Mouse (Mus musculus): Measurements from ENCODE around the gene 1700093K21Rik. TPM values are rescaled to one million over a fixed set of nuclear protein-coding genes. Genes with fewer than 3 reads are reported as not detected.
A peak's percentile ranks its signal among the peaks of the same experiment; 100 is the strongest.
"Not testable (repeated sequence)": the region's sequence is repeated elsewhere in the genome, so short reads cannot be mapped to it uniquely, and the experiment has no call there.

1700093K21Rik gene
- not detected in 2 replicates for polyA plus RNA-seq (2012; rRNA removed)

DNA sequence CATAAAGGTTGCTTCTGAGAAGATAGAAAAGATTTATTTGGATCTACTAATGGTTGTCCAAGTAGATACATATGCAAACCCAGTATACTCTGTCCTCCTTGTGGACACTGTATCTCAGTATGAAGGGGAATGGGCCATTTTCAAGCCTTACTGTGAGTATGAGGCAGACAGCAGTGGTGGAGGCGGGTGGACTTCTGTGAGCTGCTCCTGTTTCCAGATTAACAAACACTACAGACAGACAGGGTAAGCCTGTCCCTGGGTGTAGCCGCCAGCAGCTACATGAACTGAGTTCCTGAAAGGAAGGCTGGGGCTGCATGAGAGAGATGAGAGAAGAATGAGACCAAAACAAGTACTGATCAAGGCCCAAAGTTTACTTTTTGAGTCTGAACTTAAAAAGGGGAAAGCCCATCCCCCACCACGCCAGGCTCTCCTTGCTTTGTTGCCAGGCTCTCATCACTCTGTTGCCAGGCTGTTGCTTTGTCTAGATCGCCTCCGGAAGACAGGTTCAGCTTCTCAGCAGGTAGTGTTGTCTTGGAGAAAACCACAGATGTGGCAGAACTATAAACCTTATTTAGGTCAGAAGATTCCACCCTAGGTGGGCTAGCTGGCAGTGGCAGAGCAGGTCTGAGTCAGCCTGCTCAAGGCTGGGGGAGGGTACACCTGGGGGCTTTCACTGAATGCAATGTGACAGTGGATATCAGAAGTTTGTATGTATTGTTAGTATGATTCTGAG lies at the start of gene 1700093K21Rik:
Gene 1700093K21Rik, minus strand, starts transcription at position 683 of the 733 bp plus-strand sequence.
- no peak for DNase-seq (ENCODE audit: low read depth in 1 of 2, low spot score in 2 of 2)
- Histone ChIP-seq H3K4me3 (ENCODE audit: extremely low read depth, insufficient read depth, insufficient read length) (no peak within 1 kb of the TSS), H3K4me1 (ENCODE audit: control insufficient read depth, insufficient read depth, insufficient read length) (no peaks in the 10 kb centered on the region), H3K36me3 (ENCODE audit: control insufficient read depth, insufficient read depth, low read length) (no peaks in the 10 kb centered on the region), H3K27me3 (ENCODE audit: control insufficient read depth, insufficient read depth, low read length) (no peaks in the 10 kb centered on the region), H3K27ac (ENCODE audit: insufficient read depth, low read length) (no peak within 1 kb of the TSS)
- WGBS: 84% methylated on average over 5 of the region's 5 CpGs
- TF ChIP-seq POLR2A (IDR thresholded peaks at IDR 0.05; ENCODE audit: low read depth, low read length) (no peak), CTCF (IDR thresholded peaks at IDR 0.05; ENCODE audit: extremely low read depth, insufficient read depth, insufficient read length, insufficient replicate concordance) (no peak)

DNA sequence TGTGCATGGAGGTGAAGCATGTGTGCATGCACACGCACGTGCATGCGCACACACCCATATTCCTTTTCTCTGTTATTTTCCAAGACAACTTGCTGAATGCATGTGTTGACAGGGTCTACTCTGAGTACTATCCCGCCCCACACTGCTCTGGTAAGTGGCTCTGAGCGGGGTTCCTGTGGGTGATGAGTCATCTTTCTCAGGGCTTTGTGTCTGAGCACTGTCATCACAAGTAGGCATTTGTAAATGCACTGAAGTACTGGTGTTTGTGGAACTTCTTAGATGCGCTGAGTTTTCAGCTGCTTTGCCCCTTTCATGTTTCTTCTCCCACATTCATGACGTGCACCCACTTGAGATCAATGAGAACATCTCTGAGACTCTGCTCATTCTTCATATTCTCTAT lies 49.2 kb upstream of the 1700093K21Rik start:
- no peak overlapping the region for H3K4me3 ChIP-seq (ENCODE audit: extremely low read depth, insufficient read depth, insufficient read length)
- H3K36me3 ChIP-seq (ENCODE audit: control insufficient read depth, insufficient read depth, low read length): no peaks in the 10 kb centered on the region
- TF ChIP-seq CTCF (IDR thresholded peaks at IDR 0.05; ENCODE audit: extremely low read depth, insufficient read depth, insufficient read length, insufficient replicate concordance) (no peak), POLR2A (IDR thresholded peaks at IDR 0.05; ENCODE audit: low read depth, low read length) (no peak)
- no peaks in the 10 kb centered on the region for H3K27me3 ChIP-seq (ENCODE audit: control insufficient read depth, insufficient read depth, low read length)
- no peak overlapping the region for H3K27ac ChIP-seq (ENCODE audit: insufficient read depth, low read length)
- WGBS: 84% methylated on average over 7 of the region's 7 CpGs
- H3K4me1 ChIP-seq (ENCODE audit: control insufficient read depth, insufficient read depth, insufficient read length): no peaks in the 10 kb centered on the region
- DNase-seq (ENCODE audit: low read depth in 1 of 2, low spot score in 2 of 2): no peak

DNA sequence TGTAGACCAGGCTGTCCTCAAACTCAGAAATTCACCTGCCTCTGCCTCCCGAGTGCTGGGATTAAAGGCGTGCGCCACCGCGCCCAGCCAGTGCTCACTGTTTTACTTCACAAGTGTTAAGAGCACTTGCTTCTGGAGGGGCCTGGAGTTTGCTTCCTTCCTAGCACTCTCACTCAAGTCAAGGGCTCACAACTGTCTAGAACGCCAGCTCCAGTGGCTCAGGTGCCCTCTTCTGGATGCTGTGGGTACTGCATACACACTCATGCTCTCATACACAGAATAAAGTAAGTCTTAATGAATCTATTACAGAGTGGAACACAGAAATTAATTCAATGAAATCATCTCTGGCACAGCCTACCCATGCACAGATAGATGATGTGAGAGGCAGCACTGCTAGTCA lies 44.8 kb upstream of the 1700093K21Rik start:
- no peaks in the 10 kb centered on the region for H3K27me3 ChIP-seq (ENCODE audit: control insufficient read depth, insufficient read depth, low read length)
- H3K4me3 ChIP-seq (ENCODE audit: extremely low read depth, insufficient read depth, insufficient read length): no peak overlapping the region
- no peaks in the 10 kb centered on the region for H3K4me1 ChIP-seq (ENCODE audit: control insufficient read depth, insufficient read depth, insufficient read length)
- no peaks in the 10 kb centered on the region for H3K36me3 ChIP-seq (ENCODE audit: control insufficient read depth, insufficient read depth, low read length)
- DNase-seq (ENCODE audit: low read depth in 1 of 2, low spot score in 2 of 2): peak; percentile 19 to 65
- no peak overlapping the region for H3K27ac ChIP-seq (ENCODE audit: insufficient read depth, low read length)
- WGBS: 72% methylated on average over 6 of the region's 6 CpGs
- no peak for TF ChIP-seq POLR2A (IDR thresholded peaks at IDR 0.05; ENCODE audit: low read depth, low read length)
- peak; percentile 67; the same call in 1 of the 2 replicates for TF ChIP-seq CTCF (IDR thresholded peaks at IDR 0.05; ENCODE audit: extremely low read depth, insufficient read depth, insufficient read length, insufficient replicate concordance)

DNA sequence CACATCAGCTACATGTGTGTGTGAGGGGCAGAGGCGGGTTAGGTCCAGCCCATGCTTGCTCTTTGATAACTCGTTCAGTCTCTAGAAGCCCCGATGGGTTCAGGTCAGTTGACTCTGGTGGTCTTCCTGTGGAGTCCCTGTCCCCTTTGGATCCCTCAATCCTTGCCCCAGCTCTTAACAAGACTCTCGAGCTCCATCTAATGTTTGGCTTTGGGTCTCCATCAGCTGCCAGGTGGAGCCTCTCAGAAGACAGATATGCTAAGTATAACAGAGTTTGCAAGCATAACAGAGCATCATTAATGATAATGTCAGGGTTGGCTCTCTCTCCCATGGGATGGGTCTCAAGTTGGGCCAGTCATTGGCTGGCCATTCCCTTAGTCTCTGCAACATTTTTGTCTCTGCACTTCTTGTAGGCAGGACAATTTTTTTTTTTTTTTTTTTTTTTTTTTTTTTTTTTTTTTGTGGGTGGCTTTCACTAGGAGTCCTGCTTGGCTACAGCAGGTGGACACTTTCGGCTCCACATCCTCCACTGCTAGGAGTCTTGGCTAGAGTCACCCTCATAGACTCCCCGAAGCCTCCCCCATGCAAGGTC lies 36.2 kb upstream of the 1700093K21Rik start:
- no peaks in the 10 kb centered on the region for H3K36me3 ChIP-seq (ENCODE audit: control insufficient read depth, insufficient read depth, low read length)
- H3K27ac ChIP-seq (ENCODE audit: insufficient read depth, low read length): no peak overlapping the region
- no peak for TF ChIP-seq CTCF (IDR thresholded peaks at IDR 0.05; ENCODE audit: extremely low read depth, insufficient read depth, insufficient read length, insufficient replicate concordance)
- no peak for TF ChIP-seq POLR2A (IDR thresholded peaks at IDR 0.05; ENCODE audit: low read depth, low read length)
- WGBS: 77% methylated on average over 6 of the region's 6 CpGs
- no peaks in the 10 kb centered on the region for H3K27me3 ChIP-seq (ENCODE audit: control insufficient read depth, insufficient read depth, low read length)
- no peak overlapping the region for H3K4me3 ChIP-seq (ENCODE audit: extremely low read depth, insufficient read depth, insufficient read length)
- H3K4me1 ChIP-seq (ENCODE audit: control insufficient read depth, insufficient read depth, insufficient read length): no peaks in the 10 kb centered on the region
- DNase-seq (ENCODE audit: low read depth in 1 of 2, low spot score in 2 of 2): no peak

DNA sequence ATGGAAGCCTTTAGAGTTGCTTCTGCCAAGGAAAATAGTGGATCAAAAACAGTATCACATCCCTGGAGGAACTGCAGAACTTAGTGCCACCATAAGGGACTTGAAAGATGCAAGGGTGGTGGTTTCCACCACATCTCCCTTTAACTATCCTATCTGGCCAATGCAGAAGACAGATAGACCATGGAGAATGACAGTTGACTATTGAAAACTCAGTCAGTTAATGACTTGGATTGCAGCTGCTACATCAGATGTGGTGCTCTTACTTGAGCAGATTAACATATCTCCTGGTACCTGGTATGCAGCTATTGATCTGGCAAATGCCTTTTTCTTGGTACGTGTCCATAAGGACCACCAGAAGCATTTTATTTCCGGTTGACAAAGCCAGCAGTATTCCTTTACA lies 16.5 kb upstream of the 1700093K21Rik start:
- DNase-seq (ENCODE audit: low read depth in 1 of 2, low spot score in 2 of 2): no peak
- no peaks in the 10 kb centered on the region for H3K27me3 ChIP-seq (ENCODE audit: control insufficient read depth, insufficient read depth, low read length)
- no peak for TF ChIP-seq POLR2A (IDR thresholded peaks at IDR 0.05; ENCODE audit: low read depth, low read length)
- no peak for TF ChIP-seq CTCF (IDR thresholded peaks at IDR 0.05; ENCODE audit: extremely low read depth, insufficient read depth, insufficient read length, insufficient replicate concordance)
- H3K4me1 ChIP-seq (ENCODE audit: control insufficient read depth, insufficient read depth, insufficient read length): no peaks in the 10 kb centered on the region
- WGBS: 87% methylated on average over 2 of the region's 2 CpGs
- H3K4me3 ChIP-seq (ENCODE audit: extremely low read depth, insufficient read depth, insufficient read length): no peak overlapping the region
- H3K36me3 ChIP-seq (ENCODE audit: control insufficient read depth, insufficient read depth, low read length): no peaks in the 10 kb centered on the region
- no peak overlapping the region for H3K27ac ChIP-seq (ENCODE audit: insufficient read depth, low read length)

DNA sequence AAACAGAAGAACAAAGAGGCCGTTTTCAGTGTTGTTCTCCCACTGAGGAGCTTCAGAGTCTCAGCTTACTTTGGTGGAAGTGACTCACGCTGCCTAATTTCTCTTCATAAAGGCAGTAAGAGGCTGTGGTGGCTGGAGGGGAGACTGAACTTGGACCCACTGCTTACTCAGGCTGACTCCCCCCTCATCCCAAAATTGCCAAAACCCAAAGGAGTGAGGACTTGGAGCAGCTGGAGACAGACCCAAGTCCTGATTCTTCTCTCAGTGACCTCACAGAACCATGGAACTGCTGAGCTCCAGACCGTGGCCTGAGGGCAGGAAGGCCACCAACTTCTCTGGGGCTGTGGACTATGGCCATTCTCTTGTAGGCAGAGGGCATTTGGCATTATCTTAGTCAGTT lies 2.0 kb downstream of the 1700093K21Rik start:
- 85% methylated on average over 3 of the region's 3 CpGs for WGBS
- no peak for TF ChIP-seq CTCF (IDR thresholded peaks at IDR 0.05; ENCODE audit: extremely low read depth, insufficient read depth, insufficient read length, insufficient replicate concordance)
- no peak for TF ChIP-seq POLR2A (IDR thresholded peaks at IDR 0.05; ENCODE audit: low read depth, low read length)
- Histone ChIP-seq H3K27ac (ENCODE audit: insufficient read depth, low read length) (no peak overlapping the region), H3K27me3 (ENCODE audit: control insufficient read depth, insufficient read depth, low read length) (no peaks in the 10 kb centered on the region), H3K4me3 (ENCODE audit: extremely low read depth, insufficient read depth, insufficient read length) (no peak overlapping the region), H3K4me1 (ENCODE audit: control insufficient read depth, insufficient read depth, insufficient read length) (no peaks in the 10 kb centered on the region), H3K36me3 (ENCODE audit: control insufficient read depth, insufficient read depth, low read length) (no peaks in the 10 kb centered on the region)
- DNase-seq (ENCODE audit: low read depth in 1 of 2, low spot score in 2 of 2): no peak

DNA sequence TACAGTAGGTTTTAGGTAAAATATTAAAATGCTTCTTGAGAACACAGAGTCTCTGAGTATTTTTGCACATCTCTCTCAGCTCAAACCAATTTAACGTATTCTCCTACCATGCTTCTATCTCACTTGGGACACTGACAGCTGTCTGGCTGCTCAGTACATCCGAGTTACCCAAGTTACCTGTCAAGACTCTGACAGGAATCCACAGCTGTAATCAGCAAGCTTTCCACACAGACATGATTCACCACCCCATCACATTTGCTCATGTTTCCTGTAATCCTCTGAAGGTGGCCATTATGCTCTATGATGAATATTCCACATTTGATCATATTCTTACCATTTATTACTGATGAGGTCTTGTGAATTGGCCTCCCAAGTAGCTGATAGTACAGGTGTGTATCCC lies 5.6 kb downstream of the 1700093K21Rik start:
- WGBS: 78% methylated on average over 2 of the region's 2 CpGs
- H3K4me1 ChIP-seq (ENCODE audit: control insufficient read depth, insufficient read depth, insufficient read length): no peaks in the 10 kb centered on the region
- H3K36me3 ChIP-seq (ENCODE audit: control insufficient read depth, insufficient read depth, low read length): no peaks in the 10 kb centered on the region
- H3K4me3 ChIP-seq (ENCODE audit: extremely low read depth, insufficient read depth, insufficient read length): no peak overlapping the region
- DNase-seq (ENCODE audit: low read depth in 1 of 2, low spot score in 2 of 2): no peak
- TF ChIP-seq CTCF (IDR thresholded peaks at IDR 0.05; ENCODE audit: extremely low read depth, insufficient read depth, insufficient read length, insufficient replicate concordance) (no peak), POLR2A (IDR thresholded peaks at IDR 0.05; ENCODE audit: low read depth, low read length) (no peak)
- H3K27ac ChIP-seq (ENCODE audit: insufficient read depth, low read length): no peak overlapping the region
- no peaks in the 10 kb centered on the region for H3K27me3 ChIP-seq (ENCODE audit: control insufficient read depth, insufficient read depth, low read length)

DNA sequence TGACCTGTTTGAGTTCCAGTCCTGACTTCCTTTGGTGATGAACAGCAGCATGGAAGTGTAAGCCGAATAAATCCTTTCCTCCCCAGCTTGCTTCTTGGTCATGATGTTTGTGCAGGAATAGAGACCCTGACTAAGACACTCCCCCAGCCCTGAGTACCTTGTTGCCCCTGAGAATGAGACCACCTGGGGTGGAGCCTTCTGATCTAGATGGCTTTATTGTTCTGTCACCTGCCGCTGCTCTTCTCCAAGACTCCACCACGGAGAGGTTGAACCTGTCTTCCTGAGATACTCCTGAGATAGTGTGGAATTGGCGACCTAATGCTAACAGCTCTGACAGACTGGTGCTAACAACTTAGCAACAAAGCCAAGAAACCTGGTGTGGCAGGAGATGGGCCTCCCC lies 6.2 kb downstream of the 1700093K21Rik start:
- not testable (repeated sequence) for H3K36me3 ChIP-seq (ENCODE audit: control insufficient read depth, insufficient read depth, low read length); DNase-seq (ENCODE audit: low read depth in 1 of 2, low spot score in 2 of 2)
- 70% methylated on average over 4 of the region's 4 CpGs for WGBS

DNA sequence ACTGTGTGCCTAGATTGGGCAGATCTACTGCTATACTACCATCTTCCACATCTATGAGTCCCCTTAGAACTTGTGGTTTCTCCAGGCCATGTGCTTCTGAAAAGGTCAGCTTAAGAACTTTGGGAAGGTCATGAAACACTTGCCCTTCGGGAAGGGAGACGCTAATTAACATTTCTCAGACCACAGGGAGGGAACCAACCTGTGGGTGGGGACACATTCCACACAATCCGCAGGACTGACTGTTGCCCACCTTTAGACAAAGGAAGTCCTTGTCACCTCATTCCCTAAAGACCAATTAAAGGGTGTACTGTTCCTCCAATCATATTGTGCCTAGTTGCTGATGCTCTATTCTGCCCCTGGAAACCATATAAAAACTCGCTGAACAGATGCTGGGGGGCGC lies 16.2 kb downstream of the 1700093K21Rik start:
- not testable (repeated sequence) for H3K27me3 ChIP-seq (ENCODE audit: control insufficient read depth, insufficient read depth, low read length); H3K4me1 ChIP-seq (ENCODE audit: control insufficient read depth, insufficient read depth, insufficient read length); H3K4me3 ChIP-seq (ENCODE audit: extremely low read depth, insufficient read depth, insufficient read length); DNase-seq (ENCODE audit: low read depth in 1 of 2, low spot score in 2 of 2); H3K27ac ChIP-seq (ENCODE audit: insufficient read depth, low read length); H3K36me3 ChIP-seq (ENCODE audit: control insufficient read depth, insufficient read depth, low read length)
- 85% methylated on average over 5 of the region's 5 CpGs for WGBS

More for the DNA sequence above, 6.2 kb downstream of the 1700093K21Rik start:
- not testable (repeated sequence) for H3K27ac ChIP-seq (ENCODE audit: insufficient read depth, low read length); H3K4me1 ChIP-seq (ENCODE audit: control insufficient read depth, insufficient read depth, insufficient read length); H3K27me3 ChIP-seq (ENCODE audit: control insufficient read depth, insufficient read depth, low read length); H3K4me3 ChIP-seq (ENCODE audit: extremely low read depth, insufficient read depth, insufficient read length)
